Mouse (Mus musculus) gastrocnemius, postnatal 14 days (tissue): ENCODE results near the gene Vmn1r72. TPM values are rescaled to one million over a fixed set of nuclear protein-coding genes. Genes with fewer than 3 reads are reported as not detected.
"Not testable (repeated sequence)": the region's sequence is repeated elsewhere in the genome, so short reads cannot be mapped to it uniquely, and the experiment has no call there.

Source experiments
- DNase-seq: peaks from one replicate; pipeline ENCODE4 v3.0.0; 2021; ENCODE audit warnings: mixed read lengths
- intact Hi-C: fragments of 180-260 bp; cut with DNase I; formaldehyde crosslinking; loops from one replicate; pipeline ENCODE4 v1.15.1; 2025; ENCODE audit warnings: low total_unique reads
- long read RNA-seq, 2 experiments: library from polyadenylated mRNA; stranded (forward); transcript quantifications; one replicate each; pipeline ENCODE4 v2.0.0; 2021
- total RNA-seq, 2 experiments: library from RNA; stranded (reverse); gene quantifications; 2 replicates each; pipeline ENCODE4 v1.2.3; 2021

The Vmn1r72 gene
- total RNA-seq, result not detected
- long read RNA-seq, experiment 1, result 0 reads
- long read RNA-seq, experiment 2, result 0 reads

DNA sequence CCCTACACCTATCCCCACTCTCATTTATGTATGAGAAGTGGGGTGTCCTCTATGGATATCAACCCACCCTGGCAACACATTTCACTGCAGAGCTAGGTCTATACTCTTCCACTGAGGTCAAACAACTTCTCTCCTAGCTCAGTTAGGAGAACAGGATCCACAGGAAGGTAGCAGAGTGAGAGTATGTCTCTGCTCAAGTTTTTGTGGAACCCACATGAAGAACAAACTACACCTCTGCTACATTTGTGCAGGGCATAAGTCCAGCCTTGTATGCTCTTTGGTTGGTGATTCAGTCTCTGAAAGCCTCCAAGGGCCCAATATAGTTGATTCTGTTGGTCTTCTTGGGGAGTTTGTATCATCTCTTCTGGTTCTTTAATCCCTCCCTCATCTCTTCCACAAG lies at the start of gene Vmn1r72:
Vmn1r72 (minus strand) TSS at position 101 of the 400 bp plus-strand sequence.
- DNase-seq, intact Hi-C loops: not testable (repeated sequence)

DNA sequence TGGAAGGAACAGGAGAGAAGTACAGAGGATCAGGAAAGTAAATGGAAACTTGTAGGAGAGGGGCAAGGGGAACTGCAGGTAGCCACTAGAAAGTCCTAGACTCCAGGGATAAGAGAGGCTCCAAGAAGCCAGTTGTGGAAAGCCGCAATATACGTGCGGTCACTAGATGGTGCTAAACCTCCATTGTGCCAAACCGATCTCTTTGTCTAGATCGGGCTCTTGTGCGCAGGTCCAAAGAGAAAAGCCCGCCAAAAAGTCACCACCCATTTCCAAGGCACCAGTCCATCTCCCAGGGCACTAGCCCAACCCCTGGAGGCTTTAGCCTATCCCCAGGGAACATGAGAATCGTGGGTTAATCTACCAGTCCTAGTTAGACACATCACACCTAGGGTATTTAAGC lies 62.9 kb downstream of the Vmn1r72 start:
- DNase-seq, intact Hi-C loops: not testable (repeated sequence)

Other genes starting within 250 kb of the Vmn1r72 start
- not detected for gene Zscan4-ps2, start 165.8 kb downstream of the Vmn1r72 start, total RNA-seq
- gene Zscan4-ps3, start 70.8 kb downstream of the Vmn1r72 start, total RNA-seq, result not detected
- gene Vmn1r73, start 50.1 kb upstream of the Vmn1r72 start, total RNA-seq, result not detected
- gene Vmn1r74, start 153.8 kb upstream of the Vmn1r72 start, total RNA-seq, result not detected
- gene Vmn1r75, start 194.5 kb upstream of the Vmn1r72 start, total RNA-seq, result not detected